Mouse (Mus musculus): ENCODE results near the gene Rnf19b. TPM values are rescaled to one million over a fixed set of nuclear protein-coding genes. Genes with fewer than 3 reads are reported as not detected.
A peak's percentile ranks its signal among the peaks of the same experiment; 100 is the strongest.

The Rnf19b gene
- total RNA-seq, 1 experiment, result 66.7 TPM

DNA sequence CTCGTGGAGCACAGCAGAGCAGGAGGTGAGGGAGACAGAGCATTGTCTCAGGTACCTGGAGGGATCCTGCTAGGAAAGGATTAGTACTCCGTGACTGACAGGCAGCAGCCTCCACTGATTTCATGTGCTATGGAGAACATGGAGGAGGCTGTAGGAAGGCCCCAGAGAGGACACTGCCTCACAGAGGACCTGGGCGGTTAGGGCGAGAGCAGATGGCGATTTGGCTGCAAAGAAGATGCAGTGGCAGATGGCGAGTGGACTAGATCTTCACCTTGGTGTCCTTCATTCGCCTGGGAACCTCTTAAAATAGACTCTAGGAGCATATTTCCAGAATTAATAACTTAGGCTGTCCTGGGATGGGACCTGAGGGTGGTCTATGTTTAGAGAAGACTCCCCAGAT is 23.0 kb downstream of the Rnf19b start:
- H3K9me3 ChIP-seq (ENCODE audit: control insufficient read depth, insufficient read depth, low read depth, low read length), result peaks cover 2% of the 10 kb centered on the region; the same call in 1 of the 2 replicates
- no peak overlapping the region for H3K27ac ChIP-seq (ENCODE audit: insufficient read depth, low read depth, low read length, poor library complexity, severe bottlenecking)
- TF ChIP-seq ZC3H11A (IDR thresholded peaks at IDR 0.05; ENCODE audit: borderline replicate concordance, low read depth, low read length), result no peak
- no peak for TF ChIP-seq ZNF384 (IDR thresholded peaks at IDR 0.05; ENCODE audit: low read depth, low read length)
- TF ChIP-seq CHD2 (IDR thresholded peaks at IDR 0.05; ENCODE audit: low read depth, low read length), result no peak
- TF ChIP-seq MAFK (IDR thresholded peaks at IDR 0.05; ENCODE audit: insufficient read depth, low read depth, low read length), result no peak
- TF ChIP-seq HCFC1 (IDR thresholded peaks at IDR 0.05; ENCODE audit: borderline replicate concordance, insufficient read depth, low read length), result no peak
- no peak overlapping the region for H3K4me3 ChIP-seq (ENCODE audit: insufficient read depth in 1 of 2, low read depth in 1 of 2, low read length in 2 of 2, poor library complexity in 1 of 2, severe bottlenecking in 1 of 2)
- no peaks in the 10 kb centered on the region for H3K4me1 ChIP-seq (ENCODE audit: control insufficient read depth in 2 of 2, insufficient read depth in 2 of 2, low read length in 2 of 2, poor library complexity in 1 of 2)
- no peak overlapping the region for H3K9ac ChIP-seq (ENCODE audit: insufficient read depth, low read depth, low read length, poor library complexity, severe bottlenecking)
- no peak for DNase-seq (ENCODE audit: low read depth, low spot score)
- peaks cover 40% of the 10 kb centered on the region for H3K36me3 ChIP-seq (ENCODE audit: control insufficient read depth, insufficient read depth, low read length, poor library complexity, severe bottlenecking)
- in situ Hi-C loops (cut with MboI; ENCODE audit: low sequenced_read_pairs in 2 of 2, unreplicated experiment in 2 of 2), result loop anchor here in 1 of 2 experiments (10.0 kb wide), 1 partner anchor 126 kb away; no protein-coding TSS in a partner anchor

DNA sequence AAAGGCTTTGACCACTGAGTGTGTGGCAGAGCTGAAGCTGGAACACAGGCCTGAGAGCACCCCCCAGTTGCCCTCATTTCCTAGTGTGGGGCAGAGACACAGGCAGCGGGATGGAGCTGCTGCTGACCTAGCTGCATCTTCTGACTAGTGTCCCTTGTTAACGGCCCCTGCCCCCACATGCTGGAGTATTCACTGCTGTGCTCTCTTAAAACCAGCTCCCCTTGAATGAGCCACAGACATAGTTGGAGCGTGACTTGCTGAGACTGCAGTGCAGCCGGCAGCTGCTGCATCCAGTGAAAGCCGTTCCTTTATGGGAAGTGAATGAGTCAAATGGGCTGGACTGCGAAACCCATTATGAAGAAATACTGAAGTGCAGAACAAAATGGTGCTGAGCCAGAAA is 23.4 kb downstream of the Rnf19b start:
- H3K4me3 ChIP-seq (ENCODE audit: insufficient read depth in 1 of 2, low read depth in 1 of 2, low read length in 2 of 2, poor library complexity in 1 of 2, severe bottlenecking in 1 of 2), result no peak overlapping the region
- no peak overlapping the region for H3K27ac ChIP-seq (ENCODE audit: insufficient read depth, low read depth, low read length, poor library complexity, severe bottlenecking)
- peaks cover 39% of the 10 kb centered on the region for H3K36me3 ChIP-seq (ENCODE audit: control insufficient read depth, insufficient read depth, low read length, poor library complexity, severe bottlenecking)
- H3K4me1 ChIP-seq (ENCODE audit: control insufficient read depth in 2 of 2, insufficient read depth in 2 of 2, low read length in 2 of 2, poor library complexity in 1 of 2), result no peaks in the 10 kb centered on the region
- no peak for DNase-seq (ENCODE audit: low read depth, low spot score)
- in situ Hi-C loops (cut with MboI; ENCODE audit: low sequenced_read_pairs in 2 of 2, unreplicated experiment in 2 of 2), result loop anchor here in 1 of 2 experiments (10.0 kb wide), 1 partner anchor 127 kb away; no protein-coding TSS in a partner anchor
- peaks cover 2% of the 10 kb centered on the region; the same call in 1 of the 2 replicates for H3K9me3 ChIP-seq (ENCODE audit: control insufficient read depth, insufficient read depth, low read depth, low read length)
- TF ChIP-seq MAFK (IDR thresholded peaks at IDR 0.05; ENCODE audit: insufficient read depth, low read depth, low read length) (no peak), CHD2 (IDR thresholded peaks at IDR 0.05; ENCODE audit: low read depth, low read length) (no peak), ZNF384 (IDR thresholded peaks at IDR 0.05; ENCODE audit: low read depth, low read length) (no peak), ZC3H11A (IDR thresholded peaks at IDR 0.05; ENCODE audit: borderline replicate concordance, low read depth, low read length) (no peak), HCFC1 (IDR thresholded peaks at IDR 0.05; ENCODE audit: borderline replicate concordance, insufficient read depth, low read length) (no peak)
- H3K9ac ChIP-seq (ENCODE audit: insufficient read depth, low read depth, low read length, poor library complexity, severe bottlenecking), result no peak overlapping the region

DNA sequence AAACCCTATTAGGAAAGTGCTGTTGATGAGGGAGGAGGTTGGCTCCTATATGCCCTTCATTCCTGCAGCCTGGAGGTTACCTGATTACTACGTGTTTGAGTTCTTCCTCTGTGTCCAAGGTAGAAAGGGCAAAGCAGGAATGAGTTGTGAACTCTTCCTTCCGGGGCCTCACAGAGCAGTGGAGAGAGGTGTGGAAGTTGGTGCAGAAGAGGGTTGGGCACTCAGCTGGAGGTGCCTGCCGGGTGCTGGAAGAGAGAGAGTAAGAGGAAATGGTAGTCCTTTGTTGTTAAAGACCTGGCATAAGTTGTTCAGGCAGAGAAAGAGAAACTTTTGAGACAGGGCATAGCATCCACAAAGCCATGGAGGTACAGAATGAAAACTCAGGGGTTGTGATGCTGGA is 23.9 kb downstream of the Rnf19b start:
- Histone ChIP-seq H3K9me3 (ENCODE audit: control insufficient read depth, insufficient read depth, low read depth, low read length) (0 out of 2 replicates have a peak, but pooled peaks cover 2% of the 10 kb centered on the region), H3K9ac (ENCODE audit: insufficient read depth, low read depth, low read length, poor library complexity, severe bottlenecking) (no peak overlapping the region), H3K27ac (ENCODE audit: insufficient read depth, low read depth, low read length, poor library complexity, severe bottlenecking) (no peak overlapping the region), H3K4me1 (ENCODE audit: control insufficient read depth in 2 of 2, insufficient read depth in 2 of 2, low read length in 2 of 2, poor library complexity in 1 of 2) (no peaks in the 10 kb centered on the region), H3K36me3 (ENCODE audit: control insufficient read depth, insufficient read depth, low read length, poor library complexity, severe bottlenecking) (peaks cover 35% of the 10 kb centered on the region), H3K4me3 (ENCODE audit: insufficient read depth in 1 of 2, low read depth in 1 of 2, low read length in 2 of 2, poor library complexity in 1 of 2, severe bottlenecking in 1 of 2) (no peak overlapping the region)
- in situ Hi-C loops (cut with MboI; ENCODE audit: low sequenced_read_pairs in 2 of 2, unreplicated experiment in 2 of 2), result loop anchor here in 1 of 2 experiments (10.0 kb wide), 1 partner anchor 127 kb away; no protein-coding TSS in a partner anchor
- no peak for DNase-seq (ENCODE audit: low read depth, low spot score)
- TF ChIP-seq CHD2 (IDR thresholded peaks at IDR 0.05; ENCODE audit: low read depth, low read length), result no peak
- TF ChIP-seq ZC3H11A (IDR thresholded peaks at IDR 0.05; ENCODE audit: borderline replicate concordance, low read depth, low read length), result no peak
- no peak for TF ChIP-seq MAFK (IDR thresholded peaks at IDR 0.05; ENCODE audit: insufficient read depth, low read depth, low read length)
- no peak for TF ChIP-seq ZNF384 (IDR thresholded peaks at IDR 0.05; ENCODE audit: low read depth, low read length)
- no peak for TF ChIP-seq HCFC1 (IDR thresholded peaks at IDR 0.05; ENCODE audit: borderline replicate concordance, insufficient read depth, low read length)

DNA sequence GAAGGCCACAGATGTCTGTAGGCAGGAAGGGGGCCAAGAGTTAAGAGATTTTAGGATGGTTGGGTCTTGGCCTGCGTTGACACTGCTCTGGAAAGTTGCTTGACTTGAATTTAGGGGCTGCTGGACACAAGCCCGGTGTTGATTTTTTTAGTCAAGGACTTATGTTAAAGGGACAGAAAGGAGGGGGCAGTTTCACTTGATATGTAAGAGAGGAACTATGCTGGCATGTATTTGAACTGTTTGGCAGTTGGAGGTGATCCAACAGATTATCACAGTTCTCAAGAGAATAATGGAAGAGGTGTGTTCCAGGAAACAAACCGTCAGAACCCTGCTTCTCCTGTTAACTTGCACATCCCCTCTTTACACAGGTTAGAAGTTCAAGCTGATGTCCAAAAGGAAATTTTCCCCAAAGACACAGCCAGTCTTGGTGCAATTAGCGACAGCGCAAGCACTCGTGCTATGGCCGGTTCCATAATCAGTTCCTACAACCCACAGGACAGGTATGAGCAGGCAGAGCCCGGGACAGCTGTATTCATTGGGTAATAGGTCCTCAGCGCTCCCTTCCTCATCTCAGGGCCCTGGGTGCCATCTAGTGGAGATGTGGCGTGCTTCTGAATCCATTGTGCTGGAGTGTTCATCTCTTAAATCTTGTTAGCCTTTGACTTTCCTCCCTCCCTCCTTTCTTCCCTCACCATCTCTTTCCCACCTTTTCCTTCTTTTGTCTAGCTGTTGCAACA is 24.5 kb downstream of the Rnf19b start:
- Histone ChIP-seq H3K27ac (ENCODE audit: insufficient read depth, low read depth, low read length, poor library complexity, severe bottlenecking) (no peak overlapping the region), H3K9ac (ENCODE audit: insufficient read depth, low read depth, low read length, poor library complexity, severe bottlenecking) (no peak overlapping the region), H3K4me1 (ENCODE audit: control insufficient read depth in 2 of 2, insufficient read depth in 2 of 2, low read length in 2 of 2, poor library complexity in 1 of 2) (no peaks in the 10 kb centered on the region), H3K9me3 (ENCODE audit: control insufficient read depth, insufficient read depth, low read depth, low read length) (0 out of 2 replicates have a peak, but pooled peaks cover 2% of the 10 kb centered on the region), H3K36me3 (ENCODE audit: control insufficient read depth, insufficient read depth, low read length, poor library complexity, severe bottlenecking) (peaks cover 35% of the 10 kb centered on the region), H3K4me3 (ENCODE audit: insufficient read depth in 1 of 2, low read depth in 1 of 2, low read length in 2 of 2, poor library complexity in 1 of 2, severe bottlenecking in 1 of 2) (no peak overlapping the region)
- no peak for TF ChIP-seq ZNF384 (IDR thresholded peaks at IDR 0.05; ENCODE audit: low read depth, low read length)
- TF ChIP-seq ZC3H11A (IDR thresholded peaks at IDR 0.05; ENCODE audit: borderline replicate concordance, low read depth, low read length), result peak; percentile 78; the same call in 1 of the 2 replicates
- DNase-seq (ENCODE audit: low read depth, low spot score), result no peak
- in situ Hi-C loops (cut with MboI; ENCODE audit: low sequenced_read_pairs in 2 of 2, unreplicated experiment in 2 of 2), result loop anchor here in 1 of 2 experiments (10.0 kb wide), 1 partner anchor 128 kb away; no protein-coding TSS in a partner anchor

Measured in ES-E14 (cell line).